Mouse (Mus musculus) embryonic facial prominence, embryonic 11.5 days (tissue): ENCODE results near the gene Pds5a. TPM values are rescaled to one million over a fixed set of nuclear protein-coding genes. Genes with fewer than 3 reads are reported as not detected.

Experiments
- ATAC-seq: fragments of 200-750 bp; cut with Nextera tagmentation; replicated peaks from 2 replicates; pipeline ENCODE4 v1.8.0; 2017; ENCODE audit warnings: low read depth; ENCODE audit not compliant: insufficient number of reproducible peaks, low FRiP score, low TSS enrichment
- DNase-seq: peaks from one replicate; pipeline ENCODE4 v3.0.0-alpha.2; 2015; ENCODE audit warnings: low spot score
- H3K27ac ChIP-seq: fragments of 300-500 bp; sonication (generic); replicated peaks from 2 replicates; pipeline ENCODE4 v1.5.1; 2014; ENCODE audit warnings: mild to moderate bottlenecking, low read depth, low read length, control low read depth
- H3K27me3 ChIP-seq: fragments of 300-500 bp; sonication (generic); 2 replicates; pipeline ENCODE4 v1.6.1; 2014; ENCODE audit warnings: mild to moderate bottlenecking, low read length, moderate library complexity, mixed read lengths; ENCODE audit not compliant: control insufficient read depth, insufficient read depth
- H3K36me3 ChIP-seq: fragments of 300-500 bp; sonication (generic); replicated peaks from 2 replicates; pipeline ENCODE4 v1.6.1; 2014; ENCODE audit warnings: low read depth, mild to moderate bottlenecking, low read length, moderate library complexity, mixed read lengths; ENCODE audit not compliant: control insufficient read depth, insufficient read depth
- H3K4me1 ChIP-seq: fragments of 300-500 bp; sonication (generic); 2 replicates; pipeline ENCODE4 v1.6.1; 2014; ENCODE audit warnings: low read length, mixed read lengths; ENCODE audit not compliant: control insufficient read depth, insufficient read depth
- H3K4me2 ChIP-seq: fragments of 300-500 bp; sonication (generic); 2 replicates; pipeline ENCODE4 v1.6.1; 2014; ENCODE audit warnings: low read depth, mild to moderate bottlenecking, control low read depth, low read length, moderate library complexity
- H3K4me3 ChIP-seq: fragments of 300-500 bp; sonication (generic); 2 replicates; pipeline ENCODE4 v1.5.1; 2014; ENCODE audit warnings: low read depth, low read length, control low read depth
- H3K9ac ChIP-seq: fragments of 300-500 bp; sonication (generic); replicated peaks from 2 replicates; pipeline ENCODE4 v1.6.1; 2014; ENCODE audit warnings: mild to moderate bottlenecking, control low read depth, low read length
- H3K9me3 ChIP-seq: fragments of 300-500 bp; sonication (generic); replicated peaks from 2 replicates; pipeline ENCODE4 v1.6.1; 2016; ENCODE audit warnings: mild to moderate bottlenecking, low read length, inconsistent platforms, mixed read lengths; ENCODE audit not compliant: control insufficient read depth
- WGBS: fragments of 180-500 bp; shearing (Covaris S2); extraction: QIAGEN DNeasy Blood & Tissue Kit; methylation state at CpG from one replicate; pipeline ENCODE4 v1.1.7; 2014; 5-methylcytosine and 5-hydroxymethylcytosine counted together
- polyA plus RNA-seq: library from polyadenylated mRNA; unstranded; fragments of >200 nt; fragmentation: Nextera tagmentation; extraction: Ambion mirVana; gene quantifications from 2 replicates; pipeline ENCODE4 v1.2.1, GENCODE M21; 2014

Gene Pds5a
- polyA plus RNA-seq, 1 experiment from 2014 or later: 129 TPM

- no peaks in the 10 kb centered on the region for H3K9me3 ChIP-seq
- no peak overlapping the region for H3K4me2 ChIP-seq
- H3K36me3 ChIP-seq: no peaks in the 10 kb centered on the region; the same call in 1 of the 2 replicates
- no peak overlapping the region for H3K27ac ChIP-seq
- ATAC-seq: no peak
- no peaks in the 10 kb centered on the region for H3K27me3 ChIP-seq
- no peak overlapping the region for H3K4me3 ChIP-seq
- WGBS: 94% methylated on average over 3 of the region's 3 CpGs
- no peak overlapping the region for H3K9ac ChIP-seq
- DNase-seq: no peak
- H3K4me1 ChIP-seq: no peaks in the 10 kb centered on the region
These were observed 9.3 kb downstream of the Pds5a start for GRCm38 (mm10) chr5:65688806-65689205.

- no peak overlapping the region for H3K4me2 ChIP-seq
- no peak overlapping the region for H3K27ac ChIP-seq
- no peaks in the 10 kb centered on the region for H3K27me3 ChIP-seq
- ATAC-seq (no peak), DNase-seq (no peak)
- no peaks in the 10 kb centered on the region for H3K36me3 ChIP-seq
- no peaks in the 10 kb centered on the region for H3K4me1 ChIP-seq
- H3K9me3 ChIP-seq: no peaks in the 10 kb centered on the region
- no peak overlapping the region for H3K4me3 ChIP-seq
- 80% methylated on average over 3 of the region's 3 CpGs for WGBS
- no peak overlapping the region for H3K9ac ChIP-seq
These were observed 11.3 kb downstream of the Pds5a start for GRCm38 (mm10) chr5:65686806-65687205.

GRCm38 (mm10) chr5:65678826-65679225, 19.2 kb downstream of the Pds5a start:
- no peak for DNase-seq
- Histone ChIP-seq H3K4me2 (no peak overlapping the region), H3K9me3 (no peaks in the 10 kb centered on the region), H3K4me1 (no peaks in the 10 kb centered on the region), H3K27me3 (no peaks in the 10 kb centered on the region), H3K9ac (no peak overlapping the region), H3K4me3 (no peak overlapping the region), H3K27ac (no peak overlapping the region), H3K36me3 (no peaks in the 10 kb centered on the region; the same call in 1 of the 2 replicates)
- 92% methylated on average over 5 of the region's 5 CpGs for WGBS
- no peak for ATAC-seq

- H3K36me3 ChIP-seq: no peaks in the 10 kb centered on the region; the same call in 1 of the 2 replicates
- H3K4me3 ChIP-seq: no peak overlapping the region
- H3K9me3 ChIP-seq: no peaks in the 10 kb centered on the region
- H3K9ac ChIP-seq: no peak overlapping the region
- no peak for ATAC-seq
- no peak for DNase-seq
- no peaks in the 10 kb centered on the region for H3K27me3 ChIP-seq
- no peaks in the 10 kb centered on the region for H3K4me1 ChIP-seq
- H3K27ac ChIP-seq: no peak overlapping the region
- no peak overlapping the region for H3K4me2 ChIP-seq
These were observed 25.9 kb downstream of the Pds5a start for GRCm38 (mm10) chr5:65672162-65672561.

GRCm38 (mm10) chr5:65667644-65668043, 30.4 kb downstream of the Pds5a start:
- no peak overlapping the region for H3K4me3 ChIP-seq
- H3K4me1 ChIP-seq: no peaks in the 10 kb centered on the region
- no peaks in the 10 kb centered on the region for H3K27me3 ChIP-seq
- DNase-seq (no peak), ATAC-seq (no peak)
- H3K9ac ChIP-seq: no peak overlapping the region
- H3K9me3 ChIP-seq: no peaks in the 10 kb centered on the region
- no peaks in the 10 kb centered on the region for H3K36me3 ChIP-seq
- H3K4me2 ChIP-seq: no peak overlapping the region
- no peak overlapping the region for H3K27ac ChIP-seq
- WGBS: 85% methylated on average over 3 of the region's 3 CpGs

- Histone ChIP-seq H3K4me3 (no peak overlapping the region), H3K4me1 (no peaks in the 10 kb centered on the region), H3K4me2 (no peak overlapping the region), H3K36me3 (no peaks in the 10 kb centered on the region), H3K27ac (no peak overlapping the region), H3K9ac (no peak overlapping the region), H3K27me3 (no peaks in the 10 kb centered on the region), H3K9me3 (no peaks in the 10 kb centered on the region)
- WGBS: 72% methylated on average over 1 of the region's 1 CpGs
- ATAC-seq: no peak
- DNase-seq: no peak
These were observed 32.7 kb downstream of the Pds5a start for GRCm38 (mm10) chr5:65665370-65665769.

- Histone ChIP-seq H3K36me3 (no peaks in the 10 kb centered on the region; the same call in 1 of the 2 replicates), H3K9ac (no peak overlapping the region), H3K4me1 (no peaks in the 10 kb centered on the region), H3K4me2 (no peak overlapping the region), H3K27ac (no peak overlapping the region), H3K4me3 (no peak overlapping the region), H3K27me3 (no peaks in the 10 kb centered on the region), H3K9me3 (no peaks in the 10 kb centered on the region)
- DNase-seq: no peak
- WGBS: 98% methylated on average over 2 of the region's 2 CpGs
- ATAC-seq: no peak
These were observed 36.1 kb downstream of the Pds5a start for GRCm38 (mm10) chr5:65661958-65662357.

GRCm38 (mm10) chr5:65653786-65654185, 44.3 kb downstream of the Pds5a start:
- H3K4me3 ChIP-seq: no peak overlapping the region
- H3K36me3 ChIP-seq: peaks cover 2% of the 10 kb centered on the region; the same call in 1 of the 2 replicates
- no peaks in the 10 kb centered on the region for H3K4me1 ChIP-seq
- H3K27ac ChIP-seq: no peak overlapping the region
- ATAC-seq (no peak), DNase-seq (no peak)
- no peak overlapping the region for H3K9ac ChIP-seq
- WGBS: 94% methylated on average over 5 of the region's 5 CpGs
- no peaks in the 10 kb centered on the region for H3K27me3 ChIP-seq
- no peaks in the 10 kb centered on the region for H3K9me3 ChIP-seq
- H3K4me2 ChIP-seq: no peak overlapping the region
